Mouse (Mus musculus) spleen, adult 2 months (tissue): Measurements from ENCODE around the gene Umod. TPM values are rescaled to one million over a fixed set of nuclear protein-coding genes. Genes with fewer than 3 reads are reported as not detected.

Experiments
- DNase-seq, 2 experiments: peaks; one replicate each; pipeline versions ENCODE4 v3.0.0 to v3.0.0-alpha.2; 2012 to 2021; ENCODE audit warnings: low spot score in 2 of 2, low read depth in 1 of 2
- H3K27ac ChIP-seq: fragments of 200-500 bp; 2 replicates; pipeline ENCODE4 v1.5.1; 2012; ENCODE audit warnings: low read length, inconsistent platforms; ENCODE audit not compliant: insufficient read depth
- H3K27me3 ChIP-seq: fragments of 200-500 bp; 2 replicates; pipeline ENCODE4 v1.6.1; 2012; ENCODE audit warnings: mild to moderate bottlenecking, moderate library complexity, low read length, inconsistent platforms; ENCODE audit not compliant: control insufficient read depth, insufficient read depth
- H3K36me3 ChIP-seq: fragments of 200-500 bp; 2 replicates; pipeline ENCODE4 v1.6.1; 2012; ENCODE audit warnings: mild to moderate bottlenecking, low read length, inconsistent platforms; ENCODE audit not compliant: control insufficient read depth, insufficient read depth
- H3K4me1 ChIP-seq: fragments of 200-500 bp; 2 replicates; pipeline ENCODE4 v1.6.1; 2011; ENCODE audit warnings: inconsistent platforms; ENCODE audit not compliant: control insufficient read depth, insufficient read depth, insufficient read length
- H3K4me3 ChIP-seq: fragments of 200-500 bp; 2 replicates; pipeline ENCODE4 v1.5.1; 2011; ENCODE audit warnings: mild to moderate bottlenecking, inconsistent platforms; ENCODE audit not compliant: insufficient read depth, insufficient read length; ENCODE audit errors: extremely low read depth
- CTCF ChIP-seq: fragments of 200-500 bp; IDR thresholded peaks from 2 replicates; pipeline ENCODE4 v1.5.1; 2011; ENCODE audit warnings: mild to moderate bottlenecking, inconsistent platforms; ENCODE audit not compliant: insufficient read depth, insufficient read length, insufficient replicate concordance; ENCODE audit errors: extremely low read depth
- POLR2A ChIP-seq: fragments of 200-500 bp; IDR thresholded peaks from 2 replicates; pipeline ENCODE4 v1.6.1; 2011; ENCODE audit warnings: low read depth, low read length, inconsistent platforms
- WGBS: fragments of 180-500 bp; shearing (Covaris S2); methylation state at CpG from one replicate; pipeline ENCODE4 v1.1.7; 2018; 5-methylcytosine and 5-hydroxymethylcytosine counted together
- polyA plus RNA-seq: library from polyadenylated mRNA; depleted of rRNA; stranded (reverse); fragments of >200 nt; gene quantifications from 2 replicates; pipeline ENCODE4 v1.2.3, GENCODE M21; 2012; rRNA removed

Gene Umod
- polyA plus RNA-seq, 1 experiment, result 0.75 TPM

DNA sequence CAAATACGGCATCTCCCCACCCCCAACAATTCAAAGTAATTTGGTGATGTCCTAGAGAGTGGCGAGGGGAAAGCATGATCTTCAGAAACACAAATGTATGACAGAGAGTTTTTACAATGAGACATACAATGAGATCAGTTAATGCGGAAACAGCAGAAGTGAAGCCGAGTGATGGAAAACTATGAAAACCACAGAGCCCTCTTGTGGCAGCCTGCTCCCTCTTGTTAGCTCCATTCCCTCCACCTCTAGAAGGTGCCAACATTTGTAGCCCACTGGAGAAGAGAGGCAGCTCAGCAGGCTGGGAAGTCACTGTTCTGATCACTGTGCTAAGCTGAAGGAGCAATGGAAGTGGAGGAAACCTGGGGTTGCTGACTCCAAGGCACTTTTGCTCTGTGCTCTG, 35.2 kb downstream of the Umod start:
- TF ChIP-seq CTCF, result no peak
- TF ChIP-seq POLR2A, result no peak
- H3K4me1 ChIP-seq, result no peaks in the 10 kb centered on the region
- no peaks in the 10 kb centered on the region for H3K27me3 ChIP-seq
- no peaks in the 10 kb centered on the region for H3K36me3 ChIP-seq
- 67% methylated on average over 4 of the region's 4 CpGs for WGBS
- no peak overlapping the region for H3K4me3 ChIP-seq
- DNase-seq, result no peak
- H3K27ac ChIP-seq, result no peak overlapping the region

DNA sequence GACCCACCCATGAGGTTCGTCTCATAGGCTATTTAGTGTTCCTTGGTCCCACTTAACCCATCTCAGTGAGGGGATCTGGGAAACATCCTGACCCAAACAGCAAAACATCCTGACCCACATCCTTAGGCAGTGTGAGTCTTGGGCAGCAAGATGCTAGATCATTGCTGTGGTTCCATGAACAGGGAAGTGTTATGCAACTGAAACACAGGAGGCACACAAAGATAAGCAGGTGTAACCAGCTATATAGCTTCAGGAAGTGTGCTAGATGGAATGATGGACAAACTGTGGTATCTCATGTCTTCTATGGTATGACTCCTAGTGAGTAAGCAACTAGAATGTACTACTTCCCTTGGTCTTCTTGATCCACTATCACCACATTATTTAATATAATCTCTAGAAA, 37.1 kb downstream of the Umod start:
- H3K4me3 ChIP-seq, result no peak overlapping the region
- TF ChIP-seq POLR2A (no peak), CTCF (no peak)
- no peaks in the 10 kb centered on the region for H3K4me1 ChIP-seq
- DNase-seq, result no peak
- 35% methylated on average over 1 of the region's 1 CpGs for WGBS
- no peak overlapping the region for H3K27ac ChIP-seq
- no peaks in the 10 kb centered on the region for H3K36me3 ChIP-seq
- H3K27me3 ChIP-seq, result no peaks in the 10 kb centered on the region

DNA sequence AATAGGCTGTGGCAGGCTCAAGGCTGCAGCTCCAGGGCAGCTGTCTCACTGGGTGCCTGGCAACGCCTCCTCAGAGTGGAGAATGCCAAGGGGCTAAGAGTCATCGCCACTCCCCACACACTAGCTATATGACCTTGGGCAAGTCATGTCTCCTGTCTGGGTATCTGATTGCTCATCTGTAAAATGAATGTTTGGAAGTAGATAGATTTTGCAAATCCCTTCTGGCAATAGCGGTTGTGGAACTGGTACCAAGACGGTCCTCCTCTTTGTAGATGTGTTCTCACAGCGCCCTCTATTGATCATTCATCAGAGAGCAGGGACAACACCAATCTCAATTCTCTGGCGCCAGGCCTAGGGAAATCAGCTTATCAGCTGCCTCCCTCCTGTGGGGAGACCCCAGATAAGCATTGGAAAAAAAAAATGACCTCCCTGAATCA, 51.9 kb downstream of the Umod start:
- H3K4me3 ChIP-seq, result no peak overlapping the region
- DNase-seq, result no peak
- no peaks in the 10 kb centered on the region for H3K27me3 ChIP-seq
- no peak overlapping the region for H3K27ac ChIP-seq
- 23% methylated on average over 6 of the region's 6 CpGs for WGBS
- H3K36me3 ChIP-seq, result no peaks in the 10 kb centered on the region
- TF ChIP-seq CTCF (no peak), POLR2A (no peak)
- H3K4me1 ChIP-seq, result no peaks in the 10 kb centered on the region

DNA sequence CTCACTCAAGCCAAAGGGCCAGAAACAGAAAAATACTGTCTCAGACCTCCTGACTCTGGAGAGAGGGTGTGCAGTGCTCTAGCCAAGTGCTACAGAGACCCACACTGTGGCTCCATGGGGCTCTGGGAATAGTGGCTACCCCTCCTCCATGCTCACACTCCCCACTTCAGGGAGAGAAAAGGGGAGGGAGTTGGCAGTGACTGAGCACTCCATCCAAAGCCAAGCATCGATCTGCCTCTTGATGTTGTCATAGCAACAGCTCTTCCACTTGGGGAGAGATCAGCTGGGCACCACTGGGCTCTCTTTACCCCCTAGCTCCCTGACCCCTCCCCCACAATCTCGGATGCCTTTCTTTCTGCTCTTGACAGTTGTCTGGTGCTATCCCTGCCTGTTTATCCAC, 58.4 kb downstream of the Umod start:
- DNase-seq, result no peak
- TF ChIP-seq POLR2A (no peak), CTCF (no peak)
- Histone ChIP-seq H3K27ac (no peak overlapping the region), H3K4me1 (no peaks in the 10 kb centered on the region), H3K27me3 (no peaks in the 10 kb centered on the region), H3K4me3 (no peak overlapping the region), H3K36me3 (no peaks in the 10 kb centered on the region)
- 15% methylated on average over 2 of the region's 2 CpGs for WGBS

DNA sequence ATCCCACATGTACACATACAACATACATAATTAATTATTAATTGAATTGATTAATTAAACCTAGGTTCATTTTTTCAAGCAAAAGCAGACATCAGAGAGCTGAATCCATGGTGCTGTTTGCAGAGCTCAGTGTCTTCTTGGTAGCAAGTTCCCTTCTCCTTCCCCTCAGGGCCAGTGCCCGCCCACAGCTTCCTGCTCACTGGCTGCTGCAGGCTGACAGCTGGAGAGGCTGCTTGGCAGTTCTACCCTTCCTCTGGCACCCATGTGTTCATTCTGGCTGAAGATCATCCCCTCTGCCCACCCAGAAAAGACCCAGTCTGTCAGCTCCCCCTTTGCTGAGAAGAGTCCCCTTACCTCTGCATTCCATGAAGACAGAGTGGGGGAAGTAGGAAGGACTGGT, 60.6 kb downstream of the Umod start:
- H3K36me3 ChIP-seq, result no peaks in the 10 kb centered on the region
- DNase-seq, result no peak
- TF ChIP-seq POLR2A (no peak), CTCF (no peak)
- H3K4me3 ChIP-seq, result no peak overlapping the region
- H3K27ac ChIP-seq, result no peak overlapping the region
- no peaks in the 10 kb centered on the region for H3K4me1 ChIP-seq
- H3K27me3 ChIP-seq, result no peaks in the 10 kb centered on the region
- 4% methylated on average over 1 of the region's 1 CpGs for WGBS

Other genes with a start within 250 kb of the Umod start
- gene Gp2, start 20.0 kb downstream of the Umod start, polyA plus RNA-seq, result 77.5 and 107 TPM in 2 replicates
- not detected in 2 replicates for gene Acsm5, start 40.2 kb upstream of the Umod start, polyA plus RNA-seq
- gene Pdilt, start 44.2 kb upstream of the Umod start, polyA plus RNA-seq, result not detected in 2 replicates
- gene Acsm2, start 75.1 kb upstream of the Umod start, polyA plus RNA-seq, result 0.53 TPM in 1 of 2 replicates, not detected in the other
- not detected in 2 replicates for gene Acsm1, start 127.7 kb upstream of the Umod start, polyA plus RNA-seq
- not detected in 2 replicates for gene Acsm4, start 210.7 kb upstream of the Umod start, polyA plus RNA-seq
- 8.1 and 13.9 TPM in 2 replicates for gene Thumpd1, start 241.5 kb upstream of the Umod start, polyA plus RNA-seq